Mouse (Mus musculus) ovary, adult 18-20 months (tissue): ENCODE results near the gene Smpd3.
A peak's percentile ranks its signal among the peaks of the same experiment; 100 is the strongest.

Source experiments
- DNase-seq: peaks from one replicate; pipeline ENCODE4 v3.0.0; 2022; ENCODE audit warnings: low spot score, mixed read lengths

The Smpd3 gene

GRCm38 (mm10) chr8:106337852-106338521 is at the start of gene Smpd3:
Gene Smpd3, minus strand, starts transcription at chr8:106337988.
- DNase-seq, result peak; percentile 99

- DNase-seq, result no peak
Measured at GRCm38 (mm10) chr8:106381026-106381425, 43.2 kb upstream of the Smpd3 start.

- DNase-seq, result no peak
Measured at GRCm38 (mm10) chr8:106379357-106379756, 41.6 kb upstream of the Smpd3 start.

- DNase-seq, result peak; percentile 19
Measured at GRCm38 (mm10) chr8:106378501-106379048, 40.8 kb upstream of the Smpd3 start.

- no peak for DNase-seq
Measured at GRCm38 (mm10) chr8:106376862-106377261, 39.1 kb upstream of the Smpd3 start.

- DNase-seq, result no peak
Measured at GRCm38 (mm10) chr8:106375957-106376356, 38.2 kb upstream of the Smpd3 start.

- no peak for DNase-seq
Measured at GRCm38 (mm10) chr8:106369069-106369468, 31.3 kb upstream of the Smpd3 start.

GRCm38 (mm10) chr8:106368501-106368900 is 30.7 kb upstream of the Smpd3 start:
- DNase-seq, result no peak

- DNase-seq, result no peak
Measured at GRCm38 (mm10) chr8:106364837-106365236, 27.0 kb upstream of the Smpd3 start.

- no peak for DNase-seq
Measured at GRCm38 (mm10) chr8:106364278-106364677, 26.5 kb upstream of the Smpd3 start.

GRCm38 (mm10) chr8:106363321-106363720 is 25.5 kb upstream of the Smpd3 start:
- DNase-seq, result no peak

GRCm38 (mm10) chr8:106359650-106360338 is 22.0 kb upstream of the Smpd3 start:
- DNase-seq, result no peak

GRCm38 (mm10) chr8:106351135-106351534 is 13.3 kb upstream of the Smpd3 start:
- no peak for DNase-seq

GRCm38 (mm10) chr8:106349398-106349797 is 11.6 kb upstream of the Smpd3 start:
- no peak for DNase-seq

GRCm38 (mm10) chr8:106346123-106346522 is 8.3 kb upstream of the Smpd3 start:
- no peak for DNase-seq

GRCm38 (mm10) chr8:106343471-106343870 is 5.7 kb upstream of the Smpd3 start:
- no peak for DNase-seq

- no peak for DNase-seq
Measured at GRCm38 (mm10) chr8:106342828-106343227, 5.0 kb upstream of the Smpd3 start.

GRCm38 (mm10) chr8:106338741-106339209 is 987 bp upstream of the Smpd3 start:
- no peak for DNase-seq

GRCm38 (mm10) chr8:106336561-106336960 is 1.2 kb downstream of the Smpd3 start:
- DNase-seq, result no peak

- no peak for DNase-seq
Measured at GRCm38 (mm10) chr8:106336031-106336430, 1.8 kb downstream of the Smpd3 start.

GRCm38 (mm10) chr8:106335196-106335595 is 2.6 kb downstream of the Smpd3 start:
- no peak for DNase-seq

GRCm38 (mm10) chr8:106333346-106333745 is 4.4 kb downstream of the Smpd3 start:
- no peak for DNase-seq

GRCm38 (mm10) chr8:106332498-106332897 is 5.3 kb downstream of the Smpd3 start:
- DNase-seq, result no peak
